Mouse (Mus musculus): ENCODE measurements at regions not wholly inside any gene's neighbourhood (a gene's known extent, or its start where the extent isn't known, plus 50 kb on each side); places are given as distances from the start of the nearest gene placed in this dataset.
A peak's percentile ranks its signal among the peaks of the same experiment; 100 is the strongest.

DNA sequence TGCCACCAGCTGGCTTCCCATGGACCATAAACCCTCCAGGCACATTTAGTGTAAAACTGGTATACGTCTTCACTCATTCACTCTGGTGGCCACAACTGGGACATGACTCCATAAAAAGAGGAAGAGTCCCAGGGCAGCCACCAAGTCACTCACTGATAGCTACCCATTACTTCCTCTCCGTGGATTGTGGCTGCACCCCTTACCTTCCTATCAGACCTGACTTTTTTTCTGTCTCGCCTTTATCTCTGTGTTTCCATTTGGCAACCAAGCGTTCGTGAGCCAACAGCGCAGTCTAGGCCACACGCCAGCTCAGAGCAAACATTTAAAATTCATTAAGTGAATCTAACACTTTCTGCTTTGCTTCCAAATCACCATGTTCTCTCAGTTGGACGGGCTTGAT, 53.9 kb upstream of the Slc44a1 start:
- ATAC-seq (ENCODE audit: low TSS enrichment): peak; percentile 71

DNA sequence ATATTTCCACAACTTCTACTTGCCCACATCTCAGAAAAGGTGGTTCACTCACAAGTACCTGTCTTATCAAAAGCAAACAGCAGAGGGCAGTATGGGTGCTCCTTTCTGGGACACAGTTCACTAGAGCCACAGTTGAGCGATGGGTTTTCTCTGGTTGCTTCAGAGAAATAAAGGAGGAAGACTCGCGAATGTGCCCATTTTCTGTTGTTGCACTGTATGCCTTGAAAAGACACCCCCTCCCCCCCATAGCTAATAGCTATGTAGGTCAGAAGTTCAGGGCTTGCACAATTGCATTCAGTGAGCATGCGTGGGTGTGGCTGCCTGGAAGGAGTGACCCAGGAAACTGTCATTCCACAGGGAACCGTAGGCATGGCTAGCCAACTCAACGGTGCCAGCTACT, 55.5 kb upstream of the Slc44a1 start:
- peak; percentile 94 for ATAC-seq (ENCODE audit: low TSS enrichment)

DNA sequence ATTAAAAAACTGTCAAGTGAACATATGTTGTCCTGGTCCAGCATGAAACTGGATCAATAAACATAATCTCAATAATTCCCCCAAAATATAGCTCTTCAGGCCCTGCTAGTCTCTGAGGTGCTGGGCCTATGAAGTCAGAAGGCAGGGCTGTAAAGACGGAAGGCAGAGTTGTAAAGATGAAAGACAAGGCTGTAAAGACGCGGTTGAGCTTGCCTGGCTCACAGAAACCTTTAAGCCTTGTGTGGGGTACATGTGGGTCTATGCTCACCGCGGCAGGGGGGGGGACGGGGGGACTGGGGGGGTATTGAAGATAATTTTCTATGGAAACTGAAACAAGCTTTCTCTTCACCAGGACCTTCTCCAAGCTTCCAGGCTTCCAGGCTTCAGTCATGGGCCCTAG, 56.1 kb upstream of the Slc44a1 start:
- ATAC-seq (ENCODE audit: low TSS enrichment): no peak

DNA sequence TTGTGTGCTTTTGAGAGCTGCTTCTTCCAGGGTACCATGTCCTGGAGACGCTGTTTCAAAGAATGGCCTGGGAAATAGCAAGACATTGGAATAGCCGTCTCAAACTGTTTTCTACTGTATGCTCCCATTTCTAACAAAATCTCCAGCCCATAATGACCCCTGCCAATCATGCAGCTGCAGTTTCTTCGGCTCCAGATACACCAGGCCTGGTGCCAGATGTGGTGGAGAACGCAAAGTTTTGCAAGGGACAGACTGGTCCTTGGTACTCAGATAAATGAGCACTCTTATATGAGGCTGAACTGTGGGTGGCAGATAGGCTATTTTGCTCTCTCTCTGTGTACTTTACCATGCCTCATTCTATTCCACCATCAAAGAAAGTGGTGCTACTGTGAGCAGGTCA, 58.2 kb upstream of the Slc44a1 start:
- no peak for ATAC-seq (ENCODE audit: low TSS enrichment)

DNA sequence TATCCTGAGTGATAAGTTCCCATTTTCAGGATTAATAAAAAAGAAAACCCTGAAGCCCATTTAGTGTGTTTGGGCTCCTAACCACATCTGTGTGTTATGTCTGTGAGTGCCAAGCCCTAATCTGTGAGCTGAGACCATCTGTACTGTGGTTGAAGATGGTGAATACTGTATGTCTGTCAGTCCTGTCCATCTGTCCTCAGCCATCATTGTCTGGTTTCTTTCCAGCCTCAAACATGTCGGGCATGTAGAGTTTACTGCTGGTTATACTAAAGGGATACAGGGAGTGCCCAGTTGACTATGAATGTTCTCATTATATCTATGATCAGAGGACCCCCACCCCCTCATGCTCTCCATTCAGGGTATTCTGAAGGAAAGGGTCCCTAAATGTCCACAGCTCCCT, 60.4 kb upstream of the Slc44a1 start:
- ATAC-seq (ENCODE audit: low TSS enrichment): no peak

DNA sequence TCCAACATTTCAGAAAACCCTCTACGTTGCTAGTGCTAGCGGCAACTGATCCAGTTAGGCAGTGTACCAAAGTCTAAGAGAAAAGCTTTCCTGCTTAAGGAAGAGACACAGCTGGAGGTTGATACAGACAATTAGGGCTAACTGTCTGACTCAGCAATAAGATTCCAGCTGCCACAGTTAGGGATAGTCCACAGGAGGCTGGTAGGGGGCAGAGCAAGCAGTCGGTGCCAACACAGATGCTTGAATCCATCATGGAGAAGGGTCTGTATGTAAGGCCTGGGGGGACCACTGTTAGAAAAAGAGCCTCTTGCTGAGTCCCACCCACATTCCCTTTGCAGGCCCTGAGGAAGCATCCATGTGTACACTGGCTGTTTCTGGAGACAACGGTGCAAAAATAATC, 63.2 kb upstream of the Slc44a1 start:
- ATAC-seq (ENCODE audit: low TSS enrichment): no peak

DNA sequence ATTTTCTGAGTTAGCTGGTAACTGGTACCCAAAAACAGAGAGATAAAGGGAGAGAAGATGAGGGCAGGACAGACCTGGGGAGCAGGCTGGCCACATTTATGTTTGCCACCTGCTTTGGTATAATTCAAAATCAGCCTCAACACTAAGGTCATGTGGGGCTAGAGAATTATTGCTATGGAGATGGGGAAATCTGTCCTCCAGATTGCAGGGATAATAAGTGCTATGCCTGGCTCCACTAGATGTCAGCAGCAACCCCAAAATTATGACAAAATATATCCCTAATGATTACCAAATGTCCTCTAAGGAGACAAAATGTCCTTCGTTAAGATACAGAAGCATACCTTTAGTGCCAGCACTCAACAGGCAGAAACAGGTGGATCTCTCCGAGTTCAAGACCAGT, 83.8 kb upstream of the Slc44a1 start:
- no peak for ATAC-seq (ENCODE audit: low TSS enrichment)

DNA sequence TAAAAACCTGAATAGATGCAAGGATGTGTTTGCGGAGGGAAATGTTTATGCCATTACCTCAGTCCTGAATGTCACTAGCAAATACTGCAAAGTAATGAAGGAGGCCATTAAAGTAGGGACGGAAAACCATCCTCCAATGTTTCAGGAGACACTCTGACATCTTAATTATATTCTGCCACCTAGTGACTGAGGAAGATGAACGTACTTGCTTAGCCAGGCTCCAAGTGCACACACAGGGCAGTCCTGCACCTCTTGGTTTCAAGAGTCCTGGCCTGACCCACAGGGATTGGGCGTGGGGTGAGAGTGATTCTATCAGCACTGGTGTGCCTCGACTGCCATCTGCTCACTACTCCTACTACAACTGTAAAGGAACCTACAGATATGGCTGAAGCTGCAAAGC, 85.3 kb upstream of the Slc44a1 start:
- ATAC-seq (ENCODE audit: low TSS enrichment): peak; percentile 98

DNA sequence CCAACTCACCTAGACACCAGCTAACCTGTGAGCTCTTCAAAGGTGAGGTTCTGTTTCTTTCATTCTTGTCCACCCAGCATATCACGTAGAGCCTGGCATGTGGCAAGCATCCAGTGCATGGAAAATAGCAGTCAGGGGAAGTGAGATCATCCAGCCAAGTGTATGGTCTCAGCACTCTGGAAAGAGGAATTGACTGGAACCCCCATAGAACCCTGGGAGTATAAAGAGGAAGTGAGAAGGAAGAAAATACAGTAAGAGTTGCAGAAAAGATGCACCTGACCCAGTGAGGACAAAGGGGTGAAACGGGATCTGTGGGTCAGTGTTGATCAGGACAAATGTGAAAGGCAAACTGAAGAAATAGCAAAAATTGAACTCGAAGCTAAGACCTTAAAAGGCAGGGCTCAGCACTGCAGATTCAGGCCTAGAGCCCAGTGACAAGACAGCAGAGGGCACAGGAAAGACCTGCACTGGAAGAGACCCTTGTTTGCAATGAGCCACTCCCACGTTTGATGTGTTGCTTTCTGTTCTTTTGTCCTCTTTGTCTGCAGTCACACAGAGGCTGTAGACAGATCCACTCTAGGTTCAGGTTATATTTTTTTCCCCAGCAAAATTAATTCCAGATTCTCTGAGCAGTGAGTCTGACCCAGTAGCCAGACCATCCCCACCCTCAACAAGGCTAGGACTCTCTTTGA, 86.7 kb upstream of the Slc44a1 start:
- ATAC-seq (ENCODE audit: low TSS enrichment): peak; percentile 43; the same call in 1 of the 2 replicates

DNA sequence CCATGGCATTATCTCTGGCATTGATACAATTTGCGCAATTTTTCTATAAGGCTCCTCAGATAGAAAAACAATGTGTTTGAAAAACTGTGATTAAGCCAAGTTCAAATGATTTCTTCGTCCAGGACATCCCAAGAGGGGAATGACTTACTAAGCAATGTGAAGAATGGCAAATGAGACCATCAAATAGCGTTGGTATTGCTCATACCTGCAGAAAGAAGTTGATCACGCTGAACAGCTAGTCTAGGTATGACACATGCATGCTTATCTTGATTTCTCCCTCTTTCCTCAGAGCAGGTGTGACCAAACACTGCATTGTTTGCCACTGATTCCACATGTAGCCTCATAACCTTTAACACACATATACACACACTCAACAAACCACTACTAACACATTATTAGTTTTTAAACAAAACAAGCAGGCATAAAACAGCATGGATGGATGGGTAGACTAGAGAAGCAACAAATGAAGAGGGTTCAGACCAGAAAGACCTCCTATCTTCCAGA, 89.1 kb upstream of the Slc44a1 start:
- ATAC-seq (ENCODE audit: low TSS enrichment): no peak

DNA sequence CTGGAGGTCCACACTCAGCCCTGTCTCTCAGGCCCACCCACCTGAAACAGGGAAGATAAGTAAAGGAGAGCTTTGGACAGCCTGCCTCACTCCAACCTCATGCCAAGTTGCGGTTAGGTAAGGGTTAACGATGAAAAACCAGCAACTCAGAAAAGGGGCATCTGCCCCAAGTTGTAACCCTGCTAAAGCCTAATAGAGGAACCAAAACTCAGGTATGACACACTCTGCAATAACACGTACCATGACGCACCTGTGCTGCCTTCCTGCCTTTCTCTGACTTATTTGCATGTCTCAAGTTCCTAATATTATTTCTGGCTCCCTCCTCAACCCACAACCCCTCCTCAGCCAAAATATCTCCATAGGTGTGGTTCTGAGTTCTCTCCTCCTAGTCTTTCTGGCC, 94.9 kb upstream of the Slc44a1 start:
- ATAC-seq (ENCODE audit: low TSS enrichment): no peak

DNA sequence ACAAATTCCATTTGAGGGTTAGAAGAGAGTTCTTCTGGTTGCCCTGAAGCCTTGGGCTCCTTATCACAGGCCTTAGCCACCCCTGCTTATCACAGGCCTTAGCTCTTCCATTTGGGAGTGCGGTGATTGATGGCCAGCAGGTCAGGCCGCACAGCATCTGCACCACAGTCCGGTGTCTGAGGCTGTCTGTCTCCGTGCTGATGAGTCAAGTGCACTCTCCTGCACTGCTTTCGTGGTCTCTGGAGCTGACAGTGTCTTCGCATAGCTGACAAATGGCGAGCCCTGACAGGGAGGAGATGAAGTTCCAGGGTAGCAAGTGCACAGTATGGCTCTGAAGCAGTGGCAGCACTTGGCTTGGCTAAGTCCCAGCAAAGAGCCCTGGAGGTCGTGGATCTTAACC, 95.7 kb upstream of the Slc44a1 start:
- ATAC-seq (ENCODE audit: low TSS enrichment): no peak

DNA sequence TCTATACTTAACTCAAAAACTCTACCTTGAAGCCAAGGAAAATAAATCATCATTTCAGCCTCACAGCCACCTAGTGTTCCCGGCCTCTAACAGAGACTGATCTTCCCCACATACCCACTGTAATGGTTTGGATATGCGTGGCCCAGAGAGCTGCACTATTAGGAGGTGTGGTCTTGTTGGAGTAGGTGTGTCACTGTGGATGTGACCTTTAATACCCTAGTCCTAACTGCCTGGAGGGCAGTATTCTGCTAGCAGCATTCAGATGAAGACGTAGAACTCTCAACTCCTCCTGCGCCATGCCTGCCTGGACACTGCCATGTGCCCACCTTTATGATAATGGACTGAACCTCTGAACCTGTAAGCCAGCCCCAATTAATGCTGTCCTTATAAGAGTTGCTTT, 99.0 kb upstream of the Slc44a1 start:
- ATAC-seq (ENCODE audit: low TSS enrichment): no peak

DNA sequence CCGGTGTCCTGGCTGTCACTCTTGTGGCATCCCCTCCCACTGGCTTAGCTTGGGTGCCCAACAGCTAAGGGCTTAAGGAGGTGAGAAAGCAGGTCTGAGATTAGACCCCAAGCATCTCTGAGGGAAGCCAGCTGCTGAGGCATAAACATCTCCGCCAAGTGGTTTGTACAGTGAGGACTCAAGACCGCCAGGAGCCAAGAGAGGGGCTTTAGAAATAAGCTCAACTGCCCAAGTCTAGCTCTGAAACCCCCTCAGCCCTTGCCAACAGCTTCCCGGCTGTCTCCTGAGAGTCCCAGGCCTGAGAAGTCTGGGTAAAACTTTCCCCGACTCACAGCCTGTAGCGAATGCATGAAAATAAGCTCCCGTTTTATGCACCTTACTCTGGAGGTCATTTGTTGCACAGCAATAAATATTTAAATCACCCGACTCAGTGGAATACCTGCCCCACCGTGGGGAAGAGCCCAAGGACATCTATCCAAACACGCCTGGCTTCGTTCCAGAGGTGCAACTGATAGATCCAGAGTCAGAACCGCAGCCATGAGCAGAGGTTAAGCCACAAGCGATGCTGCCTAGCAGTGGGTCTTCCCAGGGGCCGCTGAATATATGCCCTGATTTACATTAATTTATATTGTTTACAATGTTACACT, 100.1 kb upstream of the Slc44a1 start:
- no peak for ATAC-seq (ENCODE audit: low TSS enrichment)

DNA sequence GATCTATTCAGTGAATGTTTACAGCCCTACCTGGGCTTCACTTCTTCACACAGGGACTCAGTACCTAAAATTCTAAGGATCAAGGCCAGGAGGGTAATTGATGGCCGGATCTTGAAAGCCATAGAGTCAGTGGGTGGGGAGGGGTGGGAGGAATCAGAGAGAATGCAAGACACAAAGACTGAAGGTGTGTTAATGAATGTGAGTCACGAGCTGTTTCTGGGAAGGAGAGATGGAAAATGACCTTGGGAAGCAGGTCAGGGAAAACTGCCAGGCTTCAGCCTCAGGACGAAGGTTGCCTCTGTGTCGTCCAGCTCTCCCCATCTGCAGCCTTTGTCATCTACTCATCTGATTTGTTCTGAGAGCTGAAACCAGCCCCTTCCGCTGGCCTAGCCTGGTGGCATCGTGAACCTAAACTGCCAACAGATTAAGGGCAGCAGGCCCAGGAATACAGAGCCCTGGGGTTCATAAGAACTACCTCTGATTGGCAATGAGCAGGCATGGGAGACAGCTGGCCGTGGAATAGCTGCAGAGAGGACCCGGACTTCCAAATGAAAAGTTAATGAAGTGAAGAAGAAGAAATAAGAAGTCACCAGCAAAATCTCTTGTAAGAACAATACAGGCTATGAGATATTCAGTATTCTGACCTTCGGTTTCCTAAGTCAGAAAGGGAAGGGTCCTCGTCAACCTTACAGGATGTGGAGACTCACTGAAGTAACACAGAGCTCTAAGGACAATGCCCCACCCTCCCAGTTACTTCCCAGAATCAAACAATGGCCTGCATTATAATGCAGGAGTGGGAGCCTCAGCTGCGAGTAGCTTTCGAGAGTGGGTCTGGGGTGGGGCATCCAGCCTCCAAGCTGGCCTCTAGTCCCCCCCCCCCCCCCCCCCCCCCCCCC, 100.8 kb upstream of the Slc44a1 start:
- no peak for ATAC-seq (ENCODE audit: low TSS enrichment)

DNA sequence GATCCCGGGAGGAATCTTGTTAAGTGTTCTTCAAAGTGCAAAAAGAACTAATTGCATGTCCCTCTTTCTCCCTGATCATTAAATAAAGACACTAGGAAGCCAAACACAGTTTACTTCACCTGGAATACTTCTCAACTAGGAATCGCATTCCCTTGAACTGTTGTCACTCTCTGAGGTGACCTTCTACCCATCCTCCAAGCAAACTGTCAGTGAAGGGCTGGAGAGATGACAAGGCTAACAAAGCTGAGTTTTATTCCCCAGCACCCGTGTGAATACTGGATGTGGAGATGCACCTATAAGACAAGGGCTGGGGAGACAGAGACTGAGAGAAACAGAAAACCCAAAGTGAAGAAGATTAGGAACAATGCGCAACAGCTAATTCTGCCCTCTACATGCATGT, 101.7 kb upstream of the Slc44a1 start:
- ATAC-seq (ENCODE audit: low TSS enrichment): no peak

DNA sequence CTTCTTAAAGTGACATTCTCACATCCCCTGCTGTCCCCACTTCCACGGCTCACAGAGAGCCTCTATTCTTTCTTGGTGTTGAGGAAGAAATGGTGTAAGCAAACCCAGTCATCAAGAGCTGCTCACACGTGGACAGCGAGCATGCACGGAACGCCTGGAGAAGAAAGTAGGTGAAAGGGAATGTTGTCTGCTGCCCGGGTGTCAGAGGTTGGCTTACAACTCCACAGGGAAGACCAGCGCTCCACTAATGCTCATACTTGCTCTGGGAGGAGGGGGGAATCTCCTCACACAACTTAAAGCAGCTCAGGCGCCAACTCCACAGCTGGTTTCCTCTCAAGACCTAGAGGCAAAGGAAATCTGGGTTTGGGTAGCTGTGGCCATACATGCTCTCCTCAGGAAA, 102.4 kb upstream of the Slc44a1 start:
- no peak for ATAC-seq (ENCODE audit: low TSS enrichment)

DNA sequence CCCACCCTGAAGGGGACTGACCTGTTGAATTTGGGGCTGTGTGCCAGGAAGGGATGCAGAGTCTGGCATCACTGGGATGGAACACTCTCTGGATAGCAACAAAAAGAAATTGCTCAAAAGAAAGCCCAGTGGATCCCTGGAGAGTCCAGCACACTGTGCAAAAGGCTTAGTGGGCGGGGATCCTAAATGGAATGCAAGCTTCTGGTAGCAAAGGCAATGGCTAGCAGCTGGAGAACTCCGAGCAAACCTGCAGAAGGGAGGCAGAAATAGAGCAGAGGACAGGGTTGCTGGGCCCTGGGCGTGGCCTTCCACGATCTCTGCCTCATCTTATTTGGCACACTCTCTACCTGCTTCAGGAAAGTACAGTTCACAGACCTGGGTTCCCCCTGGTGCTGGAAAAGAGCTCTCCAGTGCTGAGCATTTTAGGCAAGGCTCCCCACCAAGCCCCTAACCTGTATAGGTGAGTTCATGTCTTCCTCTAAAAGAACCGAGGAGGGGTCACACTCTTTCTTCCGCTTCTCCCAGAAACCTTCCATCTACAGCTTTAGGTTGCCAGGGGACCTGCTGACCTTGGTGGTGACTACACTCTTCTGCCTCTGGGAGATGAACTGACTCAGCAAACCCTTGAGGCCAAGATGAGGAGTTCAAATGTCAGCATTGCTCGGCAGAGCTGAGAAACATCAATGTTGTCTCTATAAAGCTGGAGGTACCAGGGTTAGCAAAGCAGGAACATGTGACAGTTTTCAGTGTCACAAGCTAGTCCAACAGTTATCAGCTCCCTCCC, 112.6 kb upstream of the Slc44a1 start:
- ATAC-seq (ENCODE audit: low TSS enrichment): peak; percentile 59

DNA sequence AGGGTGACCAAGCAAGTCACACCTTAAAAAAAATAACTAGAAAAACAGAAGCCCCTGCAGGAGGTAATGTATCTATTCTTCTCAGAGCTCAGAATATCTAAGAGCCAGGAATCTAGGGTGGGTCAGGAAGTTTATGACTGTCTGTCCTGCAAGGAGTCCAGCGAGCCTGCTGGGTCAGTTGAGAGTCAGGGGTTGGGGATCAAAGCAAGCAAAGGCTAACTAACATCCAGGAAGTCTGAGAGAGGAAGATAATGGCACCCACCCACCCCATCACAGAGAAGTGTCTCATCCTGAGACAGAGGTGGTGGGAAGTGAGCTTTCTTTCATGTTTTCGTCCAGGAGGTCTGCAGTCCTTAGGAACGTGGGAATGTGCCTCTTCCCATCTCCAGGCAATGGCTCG, 116.4 kb upstream of the Slc44a1 start:
- ATAC-seq (ENCODE audit: low TSS enrichment): no peak

DNA sequence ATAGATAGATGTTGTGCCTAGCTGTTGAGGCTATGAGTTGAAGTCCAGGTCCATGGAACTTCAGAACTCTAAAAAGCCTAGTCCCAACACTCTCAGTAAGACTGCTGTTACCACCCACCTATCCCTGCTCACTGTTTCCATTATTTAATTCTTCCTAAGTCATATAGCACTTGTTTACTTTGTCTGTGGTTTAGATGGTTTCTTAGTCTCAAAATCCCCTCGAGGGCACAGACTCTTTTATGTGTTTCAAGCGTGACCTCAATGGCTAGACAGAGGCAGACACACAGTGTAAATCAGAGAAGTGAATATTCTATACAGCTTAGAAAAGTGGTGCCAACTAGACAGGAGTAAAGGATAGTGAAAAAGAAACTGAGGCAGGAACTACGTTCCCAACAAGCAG, 117.0 kb upstream of the Slc44a1 start:
- no peak for ATAC-seq (ENCODE audit: low TSS enrichment)

DNA sequence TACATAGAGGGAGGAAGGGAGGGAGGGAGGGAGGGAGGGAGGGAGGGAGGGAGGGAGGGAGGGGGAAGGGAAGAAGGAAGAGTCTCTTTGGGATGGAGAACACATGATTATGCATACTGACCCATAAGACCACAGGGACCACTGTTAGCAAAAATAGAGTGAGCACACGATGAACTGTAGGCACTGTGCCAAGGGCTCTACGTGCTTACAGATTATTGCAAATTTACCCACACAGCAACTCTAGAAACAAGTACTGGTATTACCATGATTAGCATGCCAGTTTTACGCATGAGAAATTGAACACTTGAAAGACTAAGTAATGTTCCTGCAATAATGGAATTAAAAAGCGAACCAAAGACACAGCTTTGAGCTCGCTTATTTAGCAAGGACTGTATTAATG, 117.7 kb upstream of the Slc44a1 start:
- ATAC-seq (ENCODE audit: low TSS enrichment): no peak

Measured in frontal cortex, adult (tissue).